Mouse (Mus musculus) layer of hippocampus, adult 8-10 months (tissue): ENCODE measurements around the gene Nfkbia. TPM values are rescaled to one million over a fixed set of nuclear protein-coding genes. Genes with fewer than 3 reads are reported as not detected.
A peak's percentile ranks its signal among the peaks of the same experiment; 100 is the strongest.

Source experiments
- DNase-seq, 2 experiments: peaks; one replicate each; pipeline ENCODE4 v3.0.0; 2022; ENCODE audit warnings: low spot score in 2 of 2
- total RNA-seq, 4 experiments: library from RNA; stranded (reverse); gene quantifications; 2 replicates each; pipeline ENCODE4 v1.2.4; 2022

The Nfkbia gene
- total RNA-seq, 4 experiments from 2014 or later = 23.8 to 46.1 (median 33.3) TPM

- DNase-seq = no peak
Observed at GRCm38 (mm10) chr12:55444031-55444451, 48.4 kb downstream of the Nfkbia start.

GRCm38 (mm10) chr12:55442861-55443850 is 49.3 kb downstream of the Nfkbia start:
- peak in 1 of 2 experiments; percentile 37 for DNase-seq

- no peak for DNase-seq
Observed at GRCm38 (mm10) chr12:55442245-55442644, 50.2 kb downstream of the Nfkbia start.

GRCm38 (mm10) chr12:55440416-55440815 is 52.0 kb downstream of the Nfkbia start:
- no peak for DNase-seq

Other genes starting within 250 kb of the Nfkbia start
- gene 1110008L16Rik, start 193.1 kb downstream of the Nfkbia start, total RNA-seq = 1 to 10 TPM; 8.4 to 8.8 (median 8.7) TPM
- 10 to 100 TPM; 12.3 to 15.4 (median 12.7) TPM for gene Ppp2r3c, start 189.6 kb downstream of the Nfkbia start, total RNA-seq
- 100 to 1,000 TPM; 139 to 158 (median 150) TPM for gene Psma6, start 108.4 kb downstream of the Nfkbia start, total RNA-seq
- gene Aldoart2, start 72.6 kb upstream of the Nfkbia start, total RNA-seq = under 1 TPM in 3 of 4 experiments, not detected in 1; 0.22 to 0.37 (median 0.25) TPM
- under 1 TPM in 2 of 4 experiments, not detected in 2; 0.18 to 0.35 TPM for gene Insm2, start 106.8 kb upstream of the Nfkbia start, total RNA-seq